Mouse (Mus musculus): ENCODE measurements around the gene Amhr2. TPM values are rescaled to one million over a fixed set of nuclear protein-coding genes. Genes with fewer than 3 reads are reported as not detected.
A peak's percentile ranks its signal among the peaks of the same experiment; 100 is the strongest.

Amhr2 gene
- polyA plus RNA-seq, 1 experiment from 2014 or later, result 5.7 TPM

GRCm38 (mm10) chr15:102406912-102407580 lies 38.1 kb upstream of the Amhr2 start:
- Histone ChIP-seq H3K4me1 (replicated peaks) (peaks cover 41% of the 10 kb centered on the region), H3K27ac (peak overlapping the region; percentile 100), H3K36me3 (peaks cover 32% of the 10 kb centered on the region), H3K4me3 (peak overlapping the region; percentile 79), H3K9ac (peak overlapping the region; percentile 90), H3K9me3 (replicated peaks) (no peaks in the 10 kb centered on the region), H3K4me2 (peak overlapping the region; percentile 58), H3K27me3 (no peaks in the 10 kb centered on the region)
- ATAC-seq (replicated peaks; ENCODE audit: insufficient number of reproducible peaks, insufficient read depth, low FRiP score, low read depth), result no peak
- WGBS, result 5% methylated on average over 3 of the region's 3 CpGs

GRCm38 (mm10) chr15:102407681-102408557 lies 37.2 kb upstream of the Amhr2 start:
- Histone ChIP-seq H3K36me3 (peaks cover 40% of the 10 kb centered on the region), H3K4me3 (no peak overlapping the region), H3K27me3 (no peaks in the 10 kb centered on the region), H3K9ac (no peak overlapping the region), H3K9me3 (replicated peaks) (no peaks in the 10 kb centered on the region), H3K27ac (no peak overlapping the region), H3K4me2 (peak overlapping the region; percentile 58; the same call in 1 of the 2 replicates), H3K4me1 (replicated peaks) (peaks cover 41% of the 10 kb centered on the region)
- no peak for ATAC-seq (replicated peaks; ENCODE audit: insufficient number of reproducible peaks, insufficient read depth, low FRiP score, low read depth)
- 92% methylated on average over 10 of the region's 10 CpGs for WGBS

- H3K4me2 ChIP-seq, result no peak overlapping the region
- no peak for ATAC-seq (replicated peaks; ENCODE audit: insufficient number of reproducible peaks, insufficient read depth, low FRiP score, low read depth)
- H3K27ac ChIP-seq, result no peak overlapping the region
- H3K27me3 ChIP-seq, result no peaks in the 10 kb centered on the region
- WGBS, result 60% methylated on average over 2 of the region's 2 CpGs
- peaks cover 43% of the 10 kb centered on the region for H3K36me3 ChIP-seq
- H3K9ac ChIP-seq, result no peak overlapping the region
- 0 out of 2 replicates have a peak overlapping the region, but pooled peaks have one; percentile 3 for H3K4me3 ChIP-seq
- peaks cover 41% of the 10 kb centered on the region for H3K4me1 ChIP-seq (replicated peaks)
- H3K9me3 ChIP-seq (replicated peaks), result no peaks in the 10 kb centered on the region
Measured at GRCm38 (mm10) chr15:102408558-102409130, 36.5 kb upstream of the Amhr2 start.

DNA sequence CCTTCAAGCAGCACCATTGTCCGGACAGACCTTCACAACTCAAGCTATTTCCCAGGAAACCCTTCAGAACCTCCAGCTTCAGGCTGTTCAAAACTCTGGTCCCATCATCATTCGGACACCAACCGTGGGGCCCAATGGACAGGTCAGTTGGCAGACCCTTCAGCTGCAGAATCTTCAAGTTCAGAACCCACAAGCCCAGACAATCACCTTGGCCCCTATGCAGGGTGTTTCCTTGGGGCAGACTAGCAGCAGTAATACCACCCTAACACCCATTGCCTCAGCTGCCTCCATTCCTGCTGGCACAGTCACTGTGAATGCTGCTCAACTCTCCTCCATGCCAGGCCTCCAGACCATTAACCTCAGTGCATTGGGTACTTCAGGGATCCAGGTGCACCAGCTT lies 35.9 kb upstream of the Amhr2 start:
- no peaks in the 10 kb centered on the region for H3K9me3 ChIP-seq (replicated peaks)
- WGBS, result 92% methylated on average over 3 of the region's 3 CpGs
- no peak overlapping the region for H3K27ac ChIP-seq
- H3K4me1 ChIP-seq (replicated peaks), result peaks cover 41% of the 10 kb centered on the region
- 0 out of 2 replicates have a peak overlapping the region, but pooled peaks have one; percentile 3 for H3K4me3 ChIP-seq
- H3K27me3 ChIP-seq, result no peaks in the 10 kb centered on the region
- peaks cover 43% of the 10 kb centered on the region for H3K36me3 ChIP-seq
- no peak overlapping the region for H3K9ac ChIP-seq
- no peak for ATAC-seq (replicated peaks; ENCODE audit: insufficient number of reproducible peaks, insufficient read depth, low FRiP score, low read depth)
- H3K4me2 ChIP-seq, result 0 out of 2 replicates have a peak overlapping the region, but pooled peaks have one; percentile 16

- no peak overlapping the region for H3K27ac ChIP-seq
- H3K27me3 ChIP-seq, result no peaks in the 10 kb centered on the region
- no peaks in the 10 kb centered on the region for H3K9me3 ChIP-seq (replicated peaks)
- WGBS, result 83% methylated on average over 1 of the region's 1 CpGs
- H3K36me3 ChIP-seq, result peaks cover 47% of the 10 kb centered on the region
- H3K9ac ChIP-seq, result no peak overlapping the region
- no peak for ATAC-seq (replicated peaks; ENCODE audit: insufficient number of reproducible peaks, insufficient read depth, low FRiP score, low read depth)
- peak overlapping the region; percentile 16; the same call in 1 of the 2 replicates for H3K4me2 ChIP-seq
- peaks cover 35% of the 10 kb centered on the region for H3K4me1 ChIP-seq (replicated peaks)
- H3K4me3 ChIP-seq, result no peak overlapping the region
Measured at GRCm38 (mm10) chr15:102411077-102411476, 34.1 kb upstream of the Amhr2 start.

GRCm38 (mm10) chr15:102413687-102414086 lies 31.5 kb upstream of the Amhr2 start:
- H3K4me3 ChIP-seq, result no peak overlapping the region
- H3K9me3 ChIP-seq (replicated peaks), result no peaks in the 10 kb centered on the region
- H3K9ac ChIP-seq, result no peak overlapping the region
- no peak overlapping the region for H3K4me2 ChIP-seq
- peaks cover 38% of the 10 kb centered on the region for H3K36me3 ChIP-seq
- H3K4me1 ChIP-seq (replicated peaks), result peaks cover 19% of the 10 kb centered on the region
- no peak for ATAC-seq (replicated peaks; ENCODE audit: insufficient number of reproducible peaks, insufficient read depth, low FRiP score, low read depth)
- no peaks in the 10 kb centered on the region for H3K27me3 ChIP-seq
- no peak overlapping the region for H3K27ac ChIP-seq

- ATAC-seq (replicated peaks; ENCODE audit: insufficient number of reproducible peaks, insufficient read depth, low FRiP score, low read depth), result no peak
- peaks cover 17% of the 10 kb centered on the region for H3K36me3 ChIP-seq
- H3K4me2 ChIP-seq, result no peak overlapping the region
- H3K27me3 ChIP-seq, result no peaks in the 10 kb centered on the region
- no peak overlapping the region for H3K27ac ChIP-seq
- no peak overlapping the region for H3K4me3 ChIP-seq
- H3K9me3 ChIP-seq (replicated peaks), result no peaks in the 10 kb centered on the region
- H3K4me1 ChIP-seq (replicated peaks), result no peaks in the 10 kb centered on the region
- H3K9ac ChIP-seq, result no peak overlapping the region
- 85% methylated on average over 2 of the region's 2 CpGs for WGBS
Measured at GRCm38 (mm10) chr15:102417524-102417923, 27.6 kb upstream of the Amhr2 start.

DNA sequence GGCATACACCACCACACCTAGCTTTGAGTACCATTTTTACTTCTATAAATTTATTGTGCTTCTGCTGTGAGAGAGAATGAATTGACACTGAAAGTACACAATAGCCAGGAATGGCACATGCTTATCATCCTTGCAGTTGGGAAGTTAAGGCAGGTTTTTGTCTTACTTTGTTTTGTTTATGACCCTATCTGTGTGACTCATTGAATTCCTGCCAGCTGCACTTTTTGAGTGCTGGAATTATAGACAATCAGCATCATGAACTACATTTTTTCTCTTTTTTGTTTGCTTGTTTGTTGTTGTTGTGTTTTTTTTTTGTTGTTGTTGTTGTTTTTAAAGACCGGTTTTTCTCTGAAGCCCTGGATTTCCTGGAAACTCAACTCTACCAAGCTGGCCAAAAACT lies 24.2 kb upstream of the Amhr2 start:
- H3K36me3 ChIP-seq, result peaks cover 22% of the 10 kb centered on the region
- no peaks in the 10 kb centered on the region for H3K27me3 ChIP-seq
- ATAC-seq (replicated peaks; ENCODE audit: insufficient number of reproducible peaks, insufficient read depth, low FRiP score, low read depth), result no peak
- no peaks in the 10 kb centered on the region for H3K9me3 ChIP-seq (replicated peaks)
- no peak overlapping the region for H3K4me3 ChIP-seq
- H3K4me2 ChIP-seq, result no peak overlapping the region
- no peak overlapping the region for H3K9ac ChIP-seq
- H3K4me1 ChIP-seq (replicated peaks), result no peaks in the 10 kb centered on the region
- WGBS, result 50% methylated on average over 1 of the region's 1 CpGs
- H3K27ac ChIP-seq, result peak overlapping the region; percentile 3; the same call in 1 of the 2 replicates

DNA sequence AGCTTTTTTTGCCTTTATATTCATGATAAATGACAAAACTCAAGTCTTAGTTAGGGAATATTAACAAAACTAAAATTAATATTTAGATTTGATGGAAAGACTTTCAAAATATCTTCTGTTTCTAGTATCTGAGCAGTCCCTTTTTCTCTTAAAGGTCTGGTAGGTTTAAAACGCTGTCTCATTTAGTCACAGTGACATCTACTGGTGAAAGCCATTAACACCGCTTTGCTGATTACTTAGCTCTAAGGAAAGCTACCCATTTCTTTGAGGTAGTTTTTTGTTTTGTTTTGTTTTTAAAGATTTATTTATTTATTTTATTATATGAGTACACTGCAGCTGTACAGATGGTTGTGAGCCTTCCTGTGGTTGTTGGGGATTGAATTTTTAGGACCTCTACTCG lies 23.7 kb upstream of the Amhr2 start:
- no peak overlapping the region for H3K4me3 ChIP-seq
- H3K4me2 ChIP-seq, result no peak overlapping the region
- 53% methylated on average over 3 of the region's 3 CpGs for WGBS
- H3K9ac ChIP-seq, result no peak overlapping the region
- no peak for ATAC-seq (replicated peaks; ENCODE audit: insufficient number of reproducible peaks, insufficient read depth, low FRiP score, low read depth)
- H3K4me1 ChIP-seq (replicated peaks), result no peaks in the 10 kb centered on the region
- H3K27ac ChIP-seq, result no peak overlapping the region
- H3K9me3 ChIP-seq (replicated peaks), result no peaks in the 10 kb centered on the region
- H3K36me3 ChIP-seq, result peaks cover 26% of the 10 kb centered on the region
- H3K27me3 ChIP-seq, result no peaks in the 10 kb centered on the region

GRCm38 (mm10) chr15:102423602-102424240 lies 21.4 kb upstream of the Amhr2 start:
- ATAC-seq (replicated peaks; ENCODE audit: insufficient number of reproducible peaks, insufficient read depth, low FRiP score, low read depth), result no peak
- 90% methylated on average over 2 of the region's 2 CpGs for whole genome bisulfite sequencing
- no peaks in the 10 kb centered on the region for H3K4me1 ChIP-seq (replicated peaks)
- no peak overlapping the region for H3K4me3 ChIP-seq
- no peak overlapping the region for H3K9ac ChIP-seq
- no peaks in the 10 kb centered on the region for H3K9me3 ChIP-seq (replicated peaks)
- H3K27ac ChIP-seq, result no peak overlapping the region
- no peaks in the 10 kb centered on the region for H3K27me3 ChIP-seq
- peaks cover 41% of the 10 kb centered on the region for H3K36me3 ChIP-seq
- no peak overlapping the region for H3K4me2 ChIP-seq

- peaks cover 47% of the 10 kb centered on the region for H3K36me3 ChIP-seq
- no peaks in the 10 kb centered on the region for H3K4me1 ChIP-seq (replicated peaks)
- 61% methylated on average over 2 of the region's 2 CpGs for WGBS
- H3K9ac ChIP-seq, result no peak overlapping the region
- no peak overlapping the region for H3K4me3 ChIP-seq
- no peaks in the 10 kb centered on the region for H3K27me3 ChIP-seq
- H3K9me3 ChIP-seq (replicated peaks), result no peaks in the 10 kb centered on the region
- no peak for ATAC-seq (replicated peaks; ENCODE audit: insufficient number of reproducible peaks, insufficient read depth, low FRiP score, low read depth)
- no peak overlapping the region for H3K27ac ChIP-seq
- H3K4me2 ChIP-seq, result no peak overlapping the region
Measured at GRCm38 (mm10) chr15:102424657-102425056, 20.5 kb upstream of the Amhr2 start.

All from heart, embryonic 15.5 days (tissue).